Mouse (Mus musculus): ENCODE measurements around the gene Kdm5a.

GRCm38 (mm10) chr6:120454627-120455077 lies 90.7 kb downstream of the Kdm5a start:
- no peak for TF ChIP-seq POLR2A (IDR thresholded peaks at IDR 0.05; ENCODE audit: borderline replicate concordance, insufficient read depth, low read length)
- no peak for TF ChIP-seq CTCF (IDR thresholded peaks at IDR 0.05; ENCODE audit: borderline replicate concordance, insufficient read depth, low read depth, low read length)

Data from cerebellum, adult 2 months (tissue).